Mouse (Mus musculus) kidney, adult 18-20 months (tissue): Measurements from ENCODE around the gene Foxc2.

Experiments
- DNase-seq: peaks from one replicate; pipeline ENCODE4 v3.0.0; 2021

The Foxc2 gene

GRCm38 (mm10) chr8:121115948-121116347 is at the start of gene Foxc2:
Gene Foxc2 (plus strand): TSS chr8:121116171.
- peak; percentile 87 for DNase-seq

- DNase-seq: no peak
Observed at GRCm38 (mm10) chr8:121071454-121071853, 44.5 kb upstream of the Foxc2 start.

- no peak for DNase-seq
Observed at GRCm38 (mm10) chr8:121072406-121073130, 43.4 kb upstream of the Foxc2 start.

- DNase-seq: no peak
Observed at GRCm38 (mm10) chr8:121073174-121074107, 42.5 kb upstream of the Foxc2 start.

- DNase-seq: no peak
Observed at GRCm38 (mm10) chr8:121074108-121074847, 41.7 kb upstream of the Foxc2 start.

GRCm38 (mm10) chr8:121074848-121075145 is 41.2 kb upstream of the Foxc2 start:
- no peak for DNase-seq

GRCm38 (mm10) chr8:121075936-121076335 is 40.0 kb upstream of the Foxc2 start:
- DNase-seq: no peak

GRCm38 (mm10) chr8:121076555-121076954 is 39.4 kb upstream of the Foxc2 start:
- no peak for DNase-seq

GRCm38 (mm10) chr8:121078721-121079120 is 37.2 kb upstream of the Foxc2 start:
- DNase-seq: no peak

- no peak for DNase-seq
Observed at GRCm38 (mm10) chr8:121079201-121079600, 36.8 kb upstream of the Foxc2 start.

GRCm38 (mm10) chr8:121079944-121080343 is 36.0 kb upstream of the Foxc2 start:
- no peak for DNase-seq

- no peak for DNase-seq
Observed at GRCm38 (mm10) chr8:121080361-121081090, 35.4 kb upstream of the Foxc2 start.

GRCm38 (mm10) chr8:121081398-121081797 is 34.6 kb upstream of the Foxc2 start:
- DNase-seq: no peak

GRCm38 (mm10) chr8:121082218-121083092 is 33.5 kb upstream of the Foxc2 start:
- no peak for DNase-seq

GRCm38 (mm10) chr8:121083093-121083935 is 32.7 kb upstream of the Foxc2 start:
- DNase-seq: peak; percentile 75

GRCm38 (mm10) chr8:121083936-121084209 is 32.1 kb upstream of the Foxc2 start:
- no peak for DNase-seq

- DNase-seq: peak; percentile 29
Observed at GRCm38 (mm10) chr8:121084210-121084951, 31.6 kb upstream of the Foxc2 start, which contains the start of gene Foxf1. Gene Foxf1 (plus strand): TSS chr8:121084386.

- DNase-seq: no peak
Observed at GRCm38 (mm10) chr8:121085011-121085410, 31.0 kb upstream of the Foxc2 start.

- no peak for DNase-seq
Observed at GRCm38 (mm10) chr8:121085561-121085960, 30.4 kb upstream of the Foxc2 start.
